Mouse (Mus musculus) kidney, embryonic 15.5 days (tissue): ENCODE results near the gene Cmtm8. TPM values are rescaled to one million over a fixed set of nuclear protein-coding genes. Genes with fewer than 3 reads are reported as not detected.

ENCODE experiments used
- ATAC-seq: fragments of 200-750 bp; cut with Nextera tagmentation; replicated peaks from 2 replicates; pipeline ENCODE4 v1.8.0; 2017; ENCODE audit warnings: moderate TSS enrichment; ENCODE audit not compliant: low FRiP score
- H3K27ac ChIP-seq: fragments of 300-500 bp; sonication (generic); 2 replicates; pipeline ENCODE4 v1.5.1; 2015; ENCODE audit warnings: mild to moderate bottlenecking, inconsistent platforms
- H3K27me3 ChIP-seq: fragments of 300-500 bp; sonication (generic); 2 replicates; pipeline ENCODE4 v1.6.1; 2015; ENCODE audit warnings: inconsistent platforms
- H3K36me3 ChIP-seq: fragments of 300-500 bp; sonication (generic); 2 replicates; pipeline ENCODE4 v1.6.1; 2015; ENCODE audit warnings: inconsistent platforms
- H3K4me1 ChIP-seq: fragments of 300-500 bp; sonication (generic); 2 replicates; pipeline ENCODE4 v1.6.1; 2015; ENCODE audit warnings: inconsistent platforms
- H3K4me2 ChIP-seq: fragments of 300-500 bp; sonication (generic); 2 replicates; pipeline ENCODE4 v1.6.1; 2015; ENCODE audit warnings: moderate library complexity, mild to moderate bottlenecking, inconsistent platforms
- H3K4me3 ChIP-seq: fragments of 300-500 bp; sonication (generic); replicated peaks from 2 replicates; pipeline ENCODE4 v1.5.1; 2015; ENCODE audit warnings: mild to moderate bottlenecking, inconsistent platforms
- H3K9ac ChIP-seq: fragments of 300-500 bp; sonication (generic); 2 replicates; pipeline ENCODE4 v1.6.1; 2015; ENCODE audit warnings: mild to moderate bottlenecking, inconsistent platforms
- H3K9me3 ChIP-seq: fragments of 300-500 bp; sonication (generic); replicated peaks from 2 replicates; pipeline ENCODE4 v1.6.1; 2016; ENCODE audit warnings: inconsistent platforms
- WGBS: fragments of 180-500 bp; shearing (Covaris S2); methylation state at CpG from one replicate; pipeline ENCODE4 v1.1.7; 2015; ENCODE audit warnings: mixed read lengths; 5-methylcytosine and 5-hydroxymethylcytosine counted together
- polyA plus RNA-seq: library from polyadenylated mRNA; unstranded; fragments of >200 nt; fragmentation: Nextera tagmentation; extraction: Ambion mirVana; gene quantifications from 2 replicates; pipeline ENCODE4 v1.2.1, GENCODE M21; 2015

Cmtm8 gene
- polyA plus RNA-seq, 1 experiment from 2014 or later = 38.8 TPM

- 0 out of 2 replicates have a peak overlapping the region, but pooled peaks have one; percentile 3 for H3K9ac ChIP-seq
- 45% methylated on average over 2 of the region's 2 CpGs for WGBS
- H3K9me3 ChIP-seq = no peaks in the 10 kb centered on the region
- no peak overlapping the region for H3K4me3 ChIP-seq
- H3K4me2 ChIP-seq = 0 out of 2 replicates have a peak overlapping the region, but pooled peaks have one; percentile 9
- peak; percentile 69 for ATAC-seq
- no peaks in the 10 kb centered on the region for H3K27me3 ChIP-seq
- peak overlapping the region; percentile 88 for H3K27ac ChIP-seq
- peaks cover 23% of the 10 kb centered on the region for H3K4me1 ChIP-seq
- H3K36me3 ChIP-seq = peaks cover 26% of the 10 kb centered on the region
Observed at GRCm38 (mm10) chr9:114767507-114767906, 76.4 kb downstream of the Cmtm8 start.

- peak overlapping the region; percentile 88 for H3K27ac ChIP-seq
Observed at GRCm38 (mm10) chr9:114767030-114767429, 76.9 kb downstream of the Cmtm8 start.

GRCm38 (mm10) chr9:114763341-114763740 lies 80.6 kb downstream of the Cmtm8 start:
- Histone ChIP-seq H3K4me3 (no peak overlapping the region), H3K27ac (no peak overlapping the region), H3K9me3 (no peaks in the 10 kb centered on the region), H3K4me2 (no peak overlapping the region), H3K9ac (no peak overlapping the region), H3K36me3 (peaks cover 31% of the 10 kb centered on the region), H3K27me3 (no peaks in the 10 kb centered on the region), H3K4me1 (peaks cover 23% of the 10 kb centered on the region)
- ATAC-seq = no peak
- WGBS = 70% methylated on average over 13 of the region's 13 CpGs

More at GRCm38 (mm10) chr9:114767030-114767429, 76.9 kb downstream of the Cmtm8 start:
- Histone ChIP-seq H3K27me3 (no peaks in the 10 kb centered on the region), H3K9me3 (no peaks in the 10 kb centered on the region), H3K4me1 (peaks cover 23% of the 10 kb centered on the region), H3K4me2 (0 out of 2 replicates have a peak overlapping the region, but pooled peaks have one; percentile 9), H3K36me3 (peaks cover 25% of the 10 kb centered on the region), H3K9ac (no peak overlapping the region), H3K4me3 (no peak overlapping the region)
- peak; percentile 74 for ATAC-seq
- 41% methylated on average over 13 of the region's 13 CpGs for WGBS

- H3K27ac ChIP-seq = no peak overlapping the region
- peaks cover 9% of the 10 kb centered on the region for H3K4me1 ChIP-seq
- ATAC-seq = no peak
- H3K36me3 ChIP-seq = peaks cover 38% of the 10 kb centered on the region
- no peak overlapping the region for H3K4me2 ChIP-seq
- H3K9me3 ChIP-seq = no peaks in the 10 kb centered on the region
- no peak overlapping the region for H3K9ac ChIP-seq
- no peak overlapping the region for H3K4me3 ChIP-seq
- WGBS = 72% methylated on average over 11 of the region's 11 CpGs
- H3K27me3 ChIP-seq = no peaks in the 10 kb centered on the region
Observed at GRCm38 (mm10) chr9:114761848-114762247, 82.1 kb downstream of the Cmtm8 start.

- H3K4me3 ChIP-seq = no peak overlapping the region
- H3K27ac ChIP-seq = no peak overlapping the region
- H3K4me1 ChIP-seq = peaks cover 5% of the 10 kb centered on the region
- no peaks in the 10 kb centered on the region for H3K27me3 ChIP-seq
- no peak overlapping the region for H3K9ac ChIP-seq
- no peaks in the 10 kb centered on the region for H3K9me3 ChIP-seq
- H3K36me3 ChIP-seq = peaks cover 41% of the 10 kb centered on the region
- 90% methylated on average over 5 of the region's 5 CpGs for WGBS
- no peak overlapping the region for H3K4me2 ChIP-seq
- ATAC-seq = no peak
Observed at GRCm38 (mm10) chr9:114760353-114760752, 83.6 kb downstream of the Cmtm8 start.

GRCm38 (mm10) chr9:114759886-114760285 lies 84.1 kb downstream of the Cmtm8 start:
- no peaks in the 10 kb centered on the region for H3K27me3 ChIP-seq
- 88% methylated on average over 4 of the region's 4 CpGs for WGBS
- no peak overlapping the region for H3K9ac ChIP-seq
- H3K9me3 ChIP-seq = no peaks in the 10 kb centered on the region
- H3K36me3 ChIP-seq = peaks cover 45% of the 10 kb centered on the region
- H3K4me3 ChIP-seq = no peak overlapping the region
- ATAC-seq = no peak
- H3K27ac ChIP-seq = 0 out of 2 replicates have a peak overlapping the region, but pooled peaks have one; percentile 18
- no peak overlapping the region for H3K4me2 ChIP-seq
- H3K4me1 ChIP-seq = peaks cover 5% of the 10 kb centered on the region

GRCm38 (mm10) chr9:114758801-114759200 lies 85.2 kb downstream of the Cmtm8 start:
- ATAC-seq = no peak
- WGBS = 86% methylated on average over 5 of the region's 5 CpGs
- no peak overlapping the region for H3K4me2 ChIP-seq
- H3K4me1 ChIP-seq = peaks cover 5% of the 10 kb centered on the region
- H3K36me3 ChIP-seq = peaks cover 50% of the 10 kb centered on the region
- H3K27ac ChIP-seq = no peak overlapping the region
- H3K4me3 ChIP-seq = no peak overlapping the region
- H3K27me3 ChIP-seq = no peaks in the 10 kb centered on the region
- H3K9ac ChIP-seq = no peak overlapping the region
- no peaks in the 10 kb centered on the region for H3K9me3 ChIP-seq

- Histone ChIP-seq H3K4me3 (no peak overlapping the region), H3K4me1 (peaks cover 7% of the 10 kb centered on the region), H3K9me3 (no peaks in the 10 kb centered on the region), H3K27ac (no peak overlapping the region), H3K9ac (no peak overlapping the region), H3K4me2 (no peak overlapping the region), H3K27me3 (no peaks in the 10 kb centered on the region), H3K36me3 (peaks cover 50% of the 10 kb centered on the region)
- 74% methylated on average over 7 of the region's 7 CpGs for WGBS
- ATAC-seq = no peak
Observed at GRCm38 (mm10) chr9:114758272-114758671, 85.7 kb downstream of the Cmtm8 start.

- Histone ChIP-seq H3K27me3 (no peaks in the 10 kb centered on the region), H3K4me2 (peak overlapping the region; percentile 89), H3K4me3 (peak overlapping the region; percentile 59), H3K9me3 (no peaks in the 10 kb centered on the region), H3K36me3 (peaks cover 39% of the 10 kb centered on the region), H3K4me1 (peaks cover 10% of the 10 kb centered on the region), H3K27ac (peak overlapping the region; percentile 83), H3K9ac (peak overlapping the region; percentile 52)
- WGBS = 5% methylated on average over 36 of the region's 36 CpGs
- ATAC-seq = peak; percentile 94
Observed at GRCm38 (mm10) chr9:114752863-114753484, 91.0 kb downstream of the Cmtm8 start.

- peak overlapping the region; percentile 59; the same call in 1 of the 2 replicates for H3K4me3 ChIP-seq
- H3K36me3 ChIP-seq = peaks cover 42% of the 10 kb centered on the region
- no peaks in the 10 kb centered on the region for H3K27me3 ChIP-seq
- H3K4me1 ChIP-seq = peaks cover 15% of the 10 kb centered on the region
- peak overlapping the region; percentile 89 for H3K4me2 ChIP-seq
- ATAC-seq = no peak; the same call in 1 of the 2 replicates
- no peak overlapping the region for H3K9ac ChIP-seq
- 72% methylated on average over 9 of the region's 9 CpGs for WGBS
- no peak overlapping the region for H3K27ac ChIP-seq
- H3K9me3 ChIP-seq = no peaks in the 10 kb centered on the region
Observed at GRCm38 (mm10) chr9:114752311-114752710, 91.6 kb downstream of the Cmtm8 start.

- H3K9me3 ChIP-seq = no peaks in the 10 kb centered on the region
- no peaks in the 10 kb centered on the region for H3K27me3 ChIP-seq
- no peak overlapping the region for H3K9ac ChIP-seq
- WGBS = 86% methylated on average over 3 of the region's 3 CpGs
- H3K36me3 ChIP-seq = peaks cover 41% of the 10 kb centered on the region
- H3K27ac ChIP-seq = no peak overlapping the region
- H3K4me2 ChIP-seq = no peak overlapping the region
- peaks cover 18% of the 10 kb centered on the region for H3K4me1 ChIP-seq
- ATAC-seq = no peak
- H3K4me3 ChIP-seq = no peak overlapping the region
Observed at GRCm38 (mm10) chr9:114751582-114751981, 92.4 kb downstream of the Cmtm8 start.

GRCm38 (mm10) chr9:114747466-114747865 lies 96.5 kb downstream of the Cmtm8 start:
- ATAC-seq = no peak

More at GRCm38 (mm10) chr9:114747466-114747865, 96.5 kb downstream of the Cmtm8 start:
- H3K27me3 ChIP-seq = no peaks in the 10 kb centered on the region
- no peaks in the 10 kb centered on the region for H3K9me3 ChIP-seq
- H3K4me3 ChIP-seq = no peak overlapping the region
- no peak overlapping the region for H3K9ac ChIP-seq
- peak overlapping the region; percentile 22; the same call in 1 of the 2 replicates for H3K27ac ChIP-seq
- peaks cover 41% of the 10 kb centered on the region for H3K36me3 ChIP-seq
- H3K4me2 ChIP-seq = no peak overlapping the region
- H3K4me1 ChIP-seq = peaks cover 13% of the 10 kb centered on the region
- 67% methylated on average over 12 of the region's 12 CpGs for WGBS
